Mouse (Mus musculus): ENCODE results near the gene Rbfox3.

Gene Rbfox3

GRCm38 (mm10) chr11:118729373-118729772, 182.0 kb downstream of the Rbfox3 start:
- no peak for DNase-seq (ENCODE audit: inconsistent ontology term)

- DNase-seq (ENCODE audit: inconsistent ontology term) = no peak
Observed at GRCm38 (mm10) chr11:118728797-118729196, 182.6 kb downstream of the Rbfox3 start.

- DNase-seq (ENCODE audit: inconsistent ontology term) = peak; percentile 5
Observed at GRCm38 (mm10) chr11:118728083-118728551, 183.3 kb downstream of the Rbfox3 start.

- DNase-seq (ENCODE audit: inconsistent ontology term) = no peak
Observed at GRCm38 (mm10) chr11:118726430-118726829, 185.0 kb downstream of the Rbfox3 start.

GRCm38 (mm10) chr11:118724423-118724822, 187.0 kb downstream of the Rbfox3 start:
- DNase-seq (ENCODE audit: inconsistent ontology term) = no peak

- no peak for DNase-seq (ENCODE audit: inconsistent ontology term)
Observed at GRCm38 (mm10) chr11:118723166-118723565, 188.2 kb downstream of the Rbfox3 start.

GRCm38 (mm10) chr11:118721898-118722297, 189.5 kb downstream of the Rbfox3 start:
- no peak for DNase-seq (ENCODE audit: inconsistent ontology term)

- no peak for DNase-seq (ENCODE audit: inconsistent ontology term)
Observed at GRCm38 (mm10) chr11:118714601-118715524, 196.5 kb downstream of the Rbfox3 start.

- DNase-seq (ENCODE audit: inconsistent ontology term) = no peak
Observed at GRCm38 (mm10) chr11:118712761-118713160, 198.6 kb downstream of the Rbfox3 start.

GRCm38 (mm10) chr11:118712058-118712457, 199.3 kb downstream of the Rbfox3 start:
- no peak for DNase-seq (ENCODE audit: inconsistent ontology term)

GRCm38 (mm10) chr11:118710035-118710434, 201.4 kb downstream of the Rbfox3 start:
- no peak for DNase-seq (ENCODE audit: inconsistent ontology term)

GRCm38 (mm10) chr11:118696226-118696930, 215.0 kb downstream of the Rbfox3 start:
- no peak for DNase-seq (ENCODE audit: inconsistent ontology term)

GRCm38 (mm10) chr11:118693276-118693675, 218.1 kb downstream of the Rbfox3 start:
- DNase-seq (ENCODE audit: inconsistent ontology term) = no peak

- DNase-seq (ENCODE audit: inconsistent ontology term) = no peak
Observed at GRCm38 (mm10) chr11:118690262-118690661, 221.1 kb downstream of the Rbfox3 start.

- DNase-seq (ENCODE audit: inconsistent ontology term) = peak; percentile 36
Observed at GRCm38 (mm10) chr11:118685397-118685796, 226.0 kb downstream of the Rbfox3 start.

GRCm38 (mm10) chr11:118684665-118685064, 226.7 kb downstream of the Rbfox3 start:
- DNase-seq (ENCODE audit: inconsistent ontology term) = no peak

- DNase-seq (ENCODE audit: inconsistent ontology term) = no peak
Observed at GRCm38 (mm10) chr11:118680699-118681098, 230.7 kb downstream of the Rbfox3 start.

GRCm38 (mm10) chr11:118679736-118680410, 231.5 kb downstream of the Rbfox3 start:
- DNase-seq (ENCODE audit: inconsistent ontology term) = no peak

- no peak for DNase-seq (ENCODE audit: inconsistent ontology term)
Observed at GRCm38 (mm10) chr11:118678515-118679104, 232.8 kb downstream of the Rbfox3 start.

- DNase-seq (ENCODE audit: inconsistent ontology term) = no peak
Observed at GRCm38 (mm10) chr11:118677277-118677676, 234.1 kb downstream of the Rbfox3 start.

GRCm38 (mm10) chr11:118676364-118676763, 235.0 kb downstream of the Rbfox3 start:
- DNase-seq (ENCODE audit: inconsistent ontology term) = no peak

- no peak for DNase-seq (ENCODE audit: inconsistent ontology term)
Observed at GRCm38 (mm10) chr11:118671958-118672357, 239.4 kb downstream of the Rbfox3 start.
